Mouse (Mus musculus): ENCODE measurements around the gene Acad10.

- no peak for TF ChIP-seq CTCF (IDR thresholded peaks at IDR 0.05; ENCODE audit: borderline replicate concordance, extremely low read depth, insufficient read depth, insufficient read length)
- TF ChIP-seq POLR2A (IDR thresholded peaks at IDR 0.05; ENCODE audit: borderline replicate concordance, extremely low read depth, insufficient read depth, insufficient read length, poor library complexity, severe bottlenecking), result no peak
Observed at GRCm38 (mm10) chr5:121575867-121576266, 84.4 kb downstream of the Acad10 start.

Measured in brain, embryonic 14.5 days (tissue).